Mouse (Mus musculus) olfactory bulb, adult 2 months (tissue): ENCODE data around the gene Hps5. TPM values are rescaled to one million over a fixed set of nuclear protein-coding genes. Genes with fewer than 3 reads are reported as not detected.
"Not testable (repeated sequence)": the region's sequence is repeated elsewhere in the genome, so short reads cannot be mapped to it uniquely, and the experiment has no call there.

Source experiments
- H3K27ac ChIP-seq: fragments of 200-500 bp; 2 replicates; pipeline ENCODE4 v1.5.1; 2012; ENCODE audit warnings: low read depth, low read length; ENCODE audit not compliant: insufficient read depth
- H3K4me1 ChIP-seq: fragments of 200-500 bp; 2 replicates; pipeline ENCODE4 v1.6.1; 2012; ENCODE audit warnings: low read length; ENCODE audit not compliant: control insufficient read depth, insufficient read depth
- H3K4me3 ChIP-seq: fragments of 200-500 bp; 2 replicates; pipeline ENCODE4 v1.5.1; 2012; ENCODE audit warnings: mild to moderate bottlenecking, low read depth, low read length, moderate library complexity; ENCODE audit not compliant: insufficient read depth
- CTCF ChIP-seq: fragments of 200-500 bp; IDR thresholded peaks from 2 replicates; pipeline ENCODE4 v1.5.1; 2012; ENCODE audit warnings: low read depth, mild to moderate bottlenecking, low read length, moderate library complexity; ENCODE audit not compliant: insufficient read depth
- POLR2A ChIP-seq: fragments of 200-500 bp; IDR thresholded peaks from 2 replicates; pipeline ENCODE4 v1.6.1; 2012; ENCODE audit warnings: mild to moderate bottlenecking, low read depth, low read length, moderate library complexity; ENCODE audit not compliant: insufficient read depth
- WGBS: fragments of 180-500 bp; shearing (Covaris S2); methylation state at CpG from one replicate; pipeline ENCODE4 v1.1.7; 2018; 5-methylcytosine and 5-hydroxymethylcytosine counted together
- polyA plus RNA-seq: library from polyadenylated mRNA; stranded (reverse); fragments of >200 nt; gene quantifications from 2 replicates; pipeline ENCODE4 v1.2.4, GENCODE M21; 2012; ENCODE audit warnings: low replicate concordance; ENCODE audit not compliant: missing spikeins, insufficient read depth, insufficient read length

Gene Hps5
- polyA plus RNA-seq, 1 experiment = not detected

GRCm38 (mm10) chr7:46748459-46748858, 47.4 kb downstream of the Hps5 start:
- Histone ChIP-seq H3K27ac (no peak overlapping the region), H3K4me1 (0 out of 2 replicates have a peak, but pooled peaks cover 6% of the 10 kb centered on the region), H3K4me3 (no peak overlapping the region)
- TF ChIP-seq POLR2A = no peak
- no peak for TF ChIP-seq CTCF
- 33% methylated on average over 3 of the region's 3 CpGs for WGBS

- 90% methylated on average over 7 of the region's 7 CpGs for WGBS
- Histone ChIP-seq H3K4me3 (no peak overlapping the region), H3K4me1 (0 out of 2 replicates have a peak, but pooled peaks cover 3% of the 10 kb centered on the region), H3K27ac (no peak overlapping the region)
- TF ChIP-seq CTCF = no peak
Observed at GRCm38 (mm10) chr7:46746381-46746780, 49.5 kb downstream of the Hps5 start.

GRCm38 (mm10) chr7:46745816-46746215, 50.0 kb downstream of the Hps5 start:
- Histone ChIP-seq H3K27ac (no peak overlapping the region), H3K4me3 (no peak overlapping the region), H3K4me1 (0 out of 2 replicates have a peak, but pooled peaks cover 3% of the 10 kb centered on the region)
- WGBS = 80% methylated on average over 3 of the region's 3 CpGs
- TF ChIP-seq CTCF (no peak), POLR2A (no peak)

- 85% methylated on average over 3 of the region's 3 CpGs for WGBS
- H3K4me1 ChIP-seq, H3K27ac ChIP-seq, H3K4me3 ChIP-seq: not testable (repeated sequence)
Observed at GRCm38 (mm10) chr7:46742880-46743279, 53.0 kb downstream of the Hps5 start, which contains the start of gene Saa1. Gene Saa1, minus strand, starts transcription at chr7:46742980.

- 83% methylated on average over 5 of the region's 5 CpGs for WGBS
- not testable (repeated sequence) for H3K27ac ChIP-seq, H3K4me3 ChIP-seq, H3K4me1 ChIP-seq
Observed at GRCm38 (mm10) chr7:46740041-46740440, 55.8 kb downstream of the Hps5 start.

- no peak for TF ChIP-seq CTCF
- no peak for TF ChIP-seq POLR2A
- Histone ChIP-seq H3K4me1 (no peaks in the 10 kb centered on the region), H3K27ac (no peak overlapping the region), H3K4me3 (no peak overlapping the region)
- whole genome bisulfite sequencing = 81% methylated on average over 12 of the region's 12 CpGs
Observed at GRCm38 (mm10) chr7:46738561-46739460, 57.1 kb downstream of the Hps5 start.

- H3K27ac ChIP-seq = no peak overlapping the region
- no peaks in the 10 kb centered on the region for H3K4me1 ChIP-seq
- 84% methylated on average over 2 of the region's 2 CpGs for WGBS
- TF ChIP-seq POLR2A = no peak
- no peak for TF ChIP-seq CTCF
- no peak overlapping the region for H3K4me3 ChIP-seq
Observed at GRCm38 (mm10) chr7:46734983-46735382, 60.9 kb downstream of the Hps5 start.

GRCm38 (mm10) chr7:46732458-46732857, 63.4 kb downstream of the Hps5 start, which contains the start of gene Saa4:
Gene Saa4, minus strand, starts transcription at chr7:46732603.
- WGBS = 86% methylated on average over 4 of the region's 4 CpGs
- no peak within 1 kb of the TSS for H3K4me3 ChIP-seq
- no peak within 1 kb of the TSS for H3K27ac ChIP-seq
- TF ChIP-seq CTCF = no peak
- TF ChIP-seq POLR2A = no peak
- no peaks in the 10 kb centered on the region for H3K4me1 ChIP-seq

GRCm38 (mm10) chr7:46727584-46727983, 68.3 kb downstream of the Hps5 start:
- Histone ChIP-seq H3K4me3 (no peak overlapping the region), H3K4me1 (peaks cover 3% of the 10 kb centered on the region; the same call in 1 of the 2 replicates), H3K27ac (no peak overlapping the region)
- TF ChIP-seq POLR2A (no peak), CTCF (no peak)
- 91% methylated on average over 1 of the region's 1 CpGs for WGBS
